Mouse (Mus musculus) kidney, postnatal 14 days (tissue): Measurements from ENCODE around the gene Crip1.
A peak's percentile ranks its signal among the peaks of the same experiment; 100 is the strongest.
"Not testable (repeated sequence)": the region's sequence is repeated elsewhere in the genome, so short reads cannot be mapped to it uniquely, and the experiment has no call there.

Experiments used
- DNase-seq: peaks from one replicate; pipeline ENCODE4 v3.0.0; 2022; ENCODE audit warnings: mixed read lengths

Crip1 gene

GRCm38 (mm10) chr12:113186326-113187010 is 40.4 kb downstream of the Crip1 start:
- DNase-seq, result no peak

GRCm38 (mm10) chr12:113187011-113187375 is 40.9 kb downstream of the Crip1 start:
- DNase-seq, result no peak

GRCm38 (mm10) chr12:113187584-113188295 is 41.6 kb downstream of the Crip1 start:
- peak; percentile 70 for DNase-seq

GRCm38 (mm10) chr12:113188349-113189055 is 42.4 kb downstream of the Crip1 start:
- no peak for DNase-seq

GRCm38 (mm10) chr12:113193423-113193822 is 47.3 kb downstream of the Crip1 start:
- no peak for DNase-seq

DNA sequence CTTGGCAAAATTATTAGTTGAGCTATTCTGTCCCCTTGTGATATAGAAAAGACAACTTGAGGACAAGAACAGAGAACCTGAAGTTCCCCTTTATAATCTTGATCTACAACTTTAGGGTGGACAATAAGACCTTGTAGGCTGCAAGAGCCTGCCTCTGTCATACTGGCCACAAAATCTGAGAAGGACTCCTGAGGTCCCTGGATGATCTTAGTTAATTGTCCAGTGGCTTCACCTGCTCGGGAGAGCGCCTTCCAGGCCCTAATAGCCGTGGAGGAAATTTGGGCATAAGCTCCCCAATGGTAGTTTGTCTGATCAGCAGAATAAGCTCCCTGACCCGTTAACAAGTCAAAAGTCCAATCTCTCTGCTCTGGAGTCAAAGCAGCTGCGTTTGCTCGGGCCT is 53.0 kb downstream of the Crip1 start:
- DNase-seq, result not testable (repeated sequence)

DNA sequence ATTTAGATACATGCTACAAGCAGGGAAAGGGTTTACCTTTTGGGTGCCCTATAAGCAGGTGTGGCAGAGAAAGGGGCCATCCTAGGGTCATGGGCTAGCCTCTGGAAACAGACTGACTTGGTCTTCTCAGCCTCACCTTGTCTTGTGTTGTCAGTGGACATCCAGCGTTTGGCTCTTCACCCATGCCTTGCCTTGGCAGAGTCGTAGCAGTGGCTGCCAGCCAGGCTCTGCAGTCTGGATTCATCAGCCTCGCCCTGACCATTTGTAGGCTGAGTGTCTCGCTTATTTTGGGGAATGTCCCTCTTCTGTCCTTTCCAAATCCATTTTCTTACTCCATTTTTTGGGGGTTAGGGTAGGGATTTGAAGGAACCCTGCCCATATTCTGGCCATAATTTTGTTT is 55.2 kb downstream of the Crip1 start:
- no peak for DNase-seq

DNA sequence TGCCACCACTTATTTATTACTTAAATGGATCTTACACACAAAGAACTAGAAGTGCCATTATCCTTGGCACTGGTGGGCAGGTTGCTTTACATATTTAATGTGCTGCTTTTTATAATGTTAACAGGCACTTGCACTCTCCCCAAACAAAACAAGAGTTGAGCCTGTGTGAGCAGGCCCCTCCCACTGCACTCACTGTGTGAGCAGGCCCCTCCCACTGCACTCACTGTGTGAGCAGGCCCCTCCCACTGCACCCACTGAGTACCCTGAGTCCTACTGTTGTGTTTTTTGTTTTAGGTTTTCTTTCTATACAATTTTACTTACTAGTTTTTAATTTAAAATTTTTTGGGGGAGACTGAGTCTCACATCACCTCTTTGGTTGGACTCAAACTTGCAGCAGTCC is 55.9 kb downstream of the Crip1 start:
- DNase-seq, result no peak
